Mouse (Mus musculus) adrenal gland, postnatal 25 days (tissue): ENCODE results near the gene Smg9. TPM values are rescaled to one million over a fixed set of nuclear protein-coding genes. Genes with fewer than 3 reads are reported as not detected.

Source experiments
- DNase-seq: peaks from one replicate; pipeline ENCODE4 v3.0.0; 2021; ENCODE audit warnings: mixed read lengths
- total RNA-seq: library from RNA; stranded (reverse); gene quantifications from 2 replicates; pipeline ENCODE4 v1.2.3, GENCODE M21; 2021

Gene Smg9
- total RNA-seq, 1 experiment from 2014 or later = 26.6 TPM

GRCm38 (mm10) chr7:24408186-24408585, 8.8 kb downstream of the Smg9 start:
- DNase-seq = no peak

GRCm38 (mm10) chr7:24410123-24410522, 10.7 kb downstream of the Smg9 start:
- no peak for DNase-seq

DNA sequence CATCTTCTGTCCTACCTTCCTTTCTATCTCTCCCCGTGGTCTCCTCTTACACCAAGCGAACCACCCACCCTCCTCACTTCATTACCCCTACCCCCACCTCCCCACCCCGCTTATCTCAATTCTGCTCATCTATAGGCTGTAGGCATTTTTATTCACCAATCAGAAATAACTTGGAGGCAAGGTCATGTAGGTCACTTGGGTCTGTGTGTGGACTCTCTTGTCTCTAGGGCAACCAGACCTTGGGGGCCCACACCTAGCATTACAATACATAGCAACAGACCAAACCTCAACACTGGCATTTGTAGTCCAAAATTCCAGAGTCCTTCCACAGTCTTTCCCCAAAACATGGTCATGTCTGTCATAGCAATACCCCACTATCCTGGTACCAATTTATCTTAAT, 11.4 kb downstream of the Smg9 start:
- DNase-seq = no peak

GRCm38 (mm10) chr7:24413630-24414029, 14.2 kb downstream of the Smg9 start:
- DNase-seq = no peak

DNA sequence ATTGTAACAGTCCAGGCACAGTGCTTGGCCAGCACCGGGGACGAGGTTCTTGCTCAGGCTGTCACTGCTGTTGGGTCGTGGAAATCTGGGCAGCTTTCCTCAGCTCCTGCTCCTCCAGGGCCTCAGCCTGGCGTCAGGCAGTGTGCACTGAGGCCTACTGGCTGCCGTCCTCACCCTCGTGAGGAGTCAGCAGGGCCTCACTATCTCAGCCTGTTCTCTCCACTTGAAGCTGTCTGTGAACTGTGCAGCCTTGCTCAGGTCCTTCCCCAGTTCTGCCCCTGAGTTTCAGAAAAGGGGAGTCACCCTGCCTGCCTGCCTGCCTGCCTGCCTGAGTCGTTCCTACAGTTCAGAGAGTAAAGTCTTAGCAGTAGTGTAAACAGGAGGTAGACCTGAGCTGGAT, 15.8 kb downstream of the Smg9 start:
- no peak for DNase-seq

GRCm38 (mm10) chr7:24419579-24419978, 20.2 kb downstream of the Smg9 start:
- no peak for DNase-seq

DNA sequence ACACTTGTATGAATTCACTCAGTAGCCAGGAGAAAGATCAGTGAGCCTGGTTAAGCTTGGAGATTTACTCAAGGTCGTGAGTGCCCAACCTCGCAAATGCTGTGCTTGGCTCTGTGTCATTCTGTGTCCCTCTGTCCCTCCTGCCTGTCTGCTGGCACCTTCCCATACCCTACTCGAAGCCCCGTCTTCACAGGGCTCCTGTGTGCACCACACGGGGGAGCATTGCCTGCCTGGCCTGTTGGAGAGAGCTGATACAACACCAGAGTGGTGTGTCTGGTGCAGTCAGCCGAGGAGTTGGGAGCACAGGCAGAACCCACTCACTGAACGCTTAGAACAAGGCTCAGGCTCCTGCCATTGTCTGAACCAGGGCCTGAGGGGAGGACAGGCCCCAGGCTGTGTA, 22.2 kb downstream of the Smg9 start:
- no peak for DNase-seq

DNA sequence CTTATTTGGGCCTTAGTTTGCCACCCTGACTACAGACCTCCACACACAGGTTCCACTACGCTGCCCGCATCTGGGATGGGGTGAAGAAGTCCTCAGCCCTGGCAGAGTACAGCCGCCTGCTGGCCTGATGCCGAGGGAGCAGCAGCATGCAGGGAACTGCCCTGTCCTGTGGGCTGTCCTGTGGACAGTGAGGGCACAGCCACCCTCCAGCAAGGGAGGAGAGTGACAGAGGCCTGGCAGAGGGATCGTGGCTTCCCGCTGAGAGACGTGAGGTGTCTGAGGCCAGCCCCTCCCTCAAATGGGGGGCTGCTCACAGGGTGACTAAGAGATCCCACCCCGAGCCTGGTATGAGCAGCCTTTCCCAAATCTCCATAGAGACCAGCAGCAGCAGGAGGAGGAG, 22.8 kb downstream of the Smg9 start:
- DNase-seq = no peak

GRCm38 (mm10) chr7:24423107-24423763, 23.8 kb downstream of the Smg9 start:
- no peak for DNase-seq

DNA sequence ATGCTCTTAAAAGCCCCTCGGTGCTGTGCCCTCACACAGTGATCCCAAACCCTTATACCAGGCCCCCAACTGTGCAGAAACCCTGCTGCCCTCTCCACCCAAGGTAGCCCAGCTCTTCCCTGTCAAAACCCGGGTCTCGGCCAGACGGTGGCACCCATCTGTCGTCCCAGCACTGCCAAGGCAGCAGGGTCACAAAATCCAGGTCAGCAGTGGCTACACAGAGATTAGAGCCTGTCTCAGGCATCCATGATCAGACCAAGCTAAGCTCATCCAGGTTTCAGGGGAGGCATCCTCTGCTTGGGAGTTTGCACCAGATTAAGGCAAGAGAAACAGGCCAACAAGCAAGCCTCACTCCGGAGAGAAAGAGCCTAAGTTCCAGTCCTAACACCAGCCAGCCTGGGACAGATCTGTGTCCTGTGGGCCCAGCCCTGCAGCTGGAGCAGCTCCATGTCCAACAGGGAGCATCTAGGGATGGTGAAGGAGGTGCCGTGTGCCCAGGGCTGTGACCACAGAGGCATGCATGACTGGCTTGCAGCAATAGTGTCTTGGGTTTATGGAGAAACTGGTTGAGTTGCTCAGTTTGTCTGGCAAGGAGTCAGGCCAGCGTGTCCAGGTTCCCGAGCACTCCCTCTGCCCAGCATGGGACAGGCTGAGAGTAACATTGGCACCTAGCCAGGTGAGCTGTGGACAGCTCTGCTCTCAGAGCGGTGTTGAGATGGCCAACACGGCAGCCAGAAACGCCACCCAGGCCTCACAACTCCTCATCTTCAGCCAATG, 24.7 kb downstream of the Smg9 start:
- peak; percentile 33 for DNase-seq

DNA sequence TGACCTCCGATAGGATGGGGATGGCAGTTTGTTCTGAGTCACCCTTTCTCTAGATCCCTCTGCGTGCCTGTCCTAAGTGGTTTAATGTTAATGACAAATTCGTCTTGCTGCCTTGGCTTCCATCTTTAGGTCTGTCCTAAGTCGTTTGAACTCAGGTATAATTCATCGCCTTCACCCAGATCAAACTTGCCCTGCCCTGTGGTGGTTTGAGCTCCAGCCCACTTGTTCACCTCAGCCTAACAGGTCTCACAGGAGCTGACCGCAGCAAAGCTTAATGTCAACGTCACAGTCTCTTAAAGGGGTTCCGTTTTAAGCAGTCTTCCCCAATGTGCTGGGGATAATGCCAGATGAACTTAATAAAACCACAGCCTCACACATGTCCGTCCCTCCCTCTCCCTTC, 26.5 kb downstream of the Smg9 start:
- DNase-seq = no peak

DNA sequence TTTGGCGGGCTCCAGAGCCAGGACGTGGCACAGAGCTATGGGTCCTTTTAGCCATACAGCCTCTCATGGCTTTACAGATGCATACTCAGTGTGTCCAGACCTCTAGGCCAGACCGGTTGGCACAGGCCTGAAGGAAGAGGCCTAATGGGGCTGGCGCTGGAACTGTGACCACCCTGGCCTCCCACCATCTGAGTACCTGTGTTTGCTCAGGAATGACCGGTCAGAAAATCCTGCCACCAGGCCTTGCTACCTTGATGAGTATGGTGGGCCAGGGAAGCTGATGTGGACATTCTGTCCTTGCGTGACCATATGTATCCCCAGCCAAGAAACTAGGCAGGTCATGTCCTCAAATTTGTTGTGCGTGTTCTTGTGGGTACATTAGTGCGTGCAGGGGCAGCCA, 27.7 kb downstream of the Smg9 start:
- DNase-seq = no peak

DNA sequence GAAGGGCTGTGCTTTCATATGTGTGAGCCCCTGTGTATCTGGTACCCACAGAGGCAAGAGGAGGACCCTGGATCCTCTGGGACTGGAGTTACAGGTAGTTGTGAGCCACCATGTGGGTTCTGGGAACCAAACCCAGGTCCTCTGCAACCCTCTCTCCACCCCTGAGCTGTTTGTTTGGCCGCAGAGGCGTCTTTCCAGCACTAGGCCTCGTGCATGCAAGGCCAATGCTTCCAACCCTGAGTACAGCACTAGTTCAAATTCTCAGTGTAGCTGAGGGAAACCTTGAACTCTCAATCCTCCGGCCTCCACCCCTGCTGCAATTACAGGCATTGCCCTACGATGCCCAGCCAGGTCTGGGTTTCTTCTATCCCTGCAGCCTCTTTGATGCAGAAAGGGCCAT, 29.3 kb downstream of the Smg9 start:
- no peak for DNase-seq

DNA sequence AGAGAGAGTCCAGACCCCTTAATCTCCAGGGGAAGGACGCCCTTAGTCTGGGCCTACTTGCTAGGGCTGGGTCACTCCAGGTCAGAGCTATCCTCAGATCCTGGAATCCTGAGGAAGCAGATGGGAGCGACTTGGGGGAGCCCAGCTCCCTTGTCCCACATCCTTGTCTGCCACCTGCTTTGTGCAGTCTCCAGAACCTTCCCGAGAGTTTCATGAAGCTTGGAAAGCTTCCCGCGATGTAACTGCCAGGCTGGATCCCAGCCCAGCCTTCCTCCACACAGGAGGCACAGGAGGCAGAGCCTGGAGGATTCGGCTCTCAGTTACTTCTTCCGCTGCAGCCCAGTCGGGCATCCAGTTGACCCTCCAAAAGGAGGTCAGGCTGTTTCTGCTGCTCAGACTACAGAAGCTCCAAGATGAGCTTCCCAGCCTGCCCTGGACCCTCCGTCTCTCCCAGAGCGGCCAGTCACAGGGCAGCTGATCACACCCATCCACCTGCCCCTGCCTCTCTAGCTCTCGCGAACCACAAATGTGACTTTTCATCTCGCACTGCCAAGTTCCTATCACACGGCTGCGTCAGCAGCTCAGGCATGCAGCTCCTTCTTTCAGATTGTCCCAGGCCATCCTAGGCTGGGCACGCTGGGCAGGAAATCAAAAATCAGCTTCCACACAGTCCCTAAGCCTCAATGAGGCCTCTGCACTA, 30.1 kb downstream of the Smg9 start:
- DNase-seq = no peak

DNA sequence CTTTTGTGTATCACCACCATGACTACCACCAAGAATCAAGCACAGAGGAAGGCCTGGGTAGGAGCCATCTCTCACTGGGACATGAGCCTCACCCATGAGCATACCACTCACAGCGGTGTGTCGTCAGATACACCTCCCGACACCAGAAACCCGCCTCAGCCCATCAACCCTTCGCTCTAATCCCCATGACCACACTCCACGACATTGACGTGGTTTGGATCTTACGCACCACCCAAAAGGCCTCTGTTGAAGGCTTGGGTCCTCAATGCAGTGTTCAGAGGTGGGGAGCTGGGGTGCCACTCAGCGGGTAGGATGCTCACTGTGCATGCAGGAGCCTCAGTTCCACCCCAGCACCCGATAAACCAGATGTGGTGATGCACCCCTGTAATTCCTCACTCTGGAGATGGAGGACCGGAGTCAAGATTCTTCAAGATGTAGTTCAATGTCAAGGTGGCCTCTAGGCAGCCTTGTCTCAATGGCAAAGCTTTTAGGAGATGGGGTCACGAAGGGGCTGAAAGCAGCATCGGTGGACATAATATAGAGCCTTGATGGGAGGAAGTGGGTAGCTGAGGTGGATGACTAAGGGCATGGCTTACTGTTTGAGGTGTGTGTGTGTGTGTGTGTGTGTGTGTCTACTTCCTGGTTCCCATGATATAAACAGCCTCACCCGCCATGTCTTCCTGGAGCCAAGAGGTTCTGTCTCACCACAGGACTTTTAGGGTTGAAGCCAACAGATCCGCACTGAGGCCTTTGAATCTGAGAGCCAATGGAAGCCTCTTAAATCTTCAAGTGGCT, 31.3 kb downstream of the Smg9 start:
- no peak for DNase-seq

GRCm38 (mm10) chr7:24431713-24432112, 32.3 kb downstream of the Smg9 start:
- no peak for DNase-seq

GRCm38 (mm10) chr7:24435305-24435704, 35.9 kb downstream of the Smg9 start:
- DNase-seq = no peak

DNA sequence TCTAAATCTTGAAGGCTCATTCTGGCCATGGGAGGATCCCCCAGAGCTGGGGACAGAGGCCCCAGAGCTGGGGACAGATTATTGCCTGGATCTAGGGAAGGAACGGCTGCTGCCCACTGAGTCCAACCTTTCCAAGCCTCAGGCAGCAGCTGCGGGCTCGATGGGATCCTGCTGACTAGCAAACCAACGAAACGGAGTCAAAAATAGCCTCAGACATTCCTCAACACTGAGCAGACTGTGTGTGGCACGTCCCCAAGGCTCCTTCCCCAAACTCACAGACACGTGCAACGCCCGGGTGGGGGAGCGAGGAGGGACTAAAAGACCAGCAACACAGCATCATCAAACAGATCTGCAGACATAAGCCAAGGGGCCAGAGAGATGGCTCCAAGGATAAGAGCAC, 38.6 kb downstream of the Smg9 start:
- DNase-seq = no peak

DNA sequence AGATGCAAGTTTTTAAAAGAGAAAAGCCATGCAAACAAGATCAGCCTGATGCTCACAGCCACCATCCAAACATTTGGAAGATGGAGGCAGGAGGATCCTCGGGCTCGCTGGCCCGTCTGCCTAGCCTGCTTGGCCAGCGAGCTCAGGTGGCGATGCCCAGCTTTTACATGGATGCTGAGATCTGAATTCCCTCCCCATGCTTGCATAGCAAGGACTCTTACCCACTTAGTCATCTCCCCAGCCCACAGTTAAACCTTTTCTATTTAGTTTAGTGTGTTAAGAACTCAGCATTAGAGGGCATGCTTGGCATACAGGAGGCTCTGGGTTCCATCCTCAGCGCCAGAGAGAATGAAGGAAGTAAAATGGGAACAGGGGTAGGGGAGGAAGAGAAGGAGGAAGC, 39.8 kb downstream of the Smg9 start:
- no peak for DNase-seq

- DNase-seq = no peak
Measured at GRCm38 (mm10) chr7:24439891-24440290, 40.5 kb downstream of the Smg9 start.

DNA sequence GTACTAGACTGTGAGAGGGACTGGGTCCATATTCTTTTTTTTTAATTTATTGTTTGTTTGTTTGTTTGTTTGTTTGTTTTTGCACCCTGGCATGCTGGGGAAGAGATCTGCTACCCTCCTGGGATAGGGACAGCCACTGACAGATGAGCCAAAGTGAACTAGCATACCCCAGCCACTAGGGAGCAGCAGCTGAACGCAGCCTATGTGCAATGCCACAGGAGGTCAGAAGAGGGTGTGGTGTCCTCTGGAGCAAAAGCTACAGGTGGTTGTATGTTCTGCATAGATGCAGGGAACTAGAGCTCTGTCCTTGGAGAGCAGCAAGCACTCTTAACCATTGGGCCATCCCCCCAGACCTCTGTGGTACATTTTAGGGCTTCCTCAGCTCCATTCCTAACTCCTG, 42.4 kb downstream of the Smg9 start:
- DNase-seq = peak; percentile 69

DNA sequence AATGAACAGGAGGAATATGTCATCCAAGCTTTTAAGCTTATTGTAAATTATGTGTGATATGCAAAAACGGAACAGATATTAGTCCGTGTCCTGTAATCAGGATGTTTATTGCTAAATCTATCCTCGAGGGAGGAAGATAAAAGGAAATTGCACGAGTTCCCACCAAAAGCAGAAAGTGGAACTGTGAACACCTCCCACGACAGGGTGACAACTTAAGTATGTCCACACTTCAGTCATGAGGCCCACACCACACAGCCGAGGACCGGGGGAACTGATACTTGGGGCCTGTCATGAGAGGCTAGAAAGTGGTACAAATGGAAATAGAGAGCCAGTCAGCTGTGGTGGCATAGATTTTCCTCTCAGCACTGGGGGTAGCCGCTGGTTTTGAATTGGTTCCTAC, 42.9 kb downstream of the Smg9 start:
- no peak for DNase-seq
